Mouse (Mus musculus) regulatory T cell (primary cell): Measurements from ENCODE around the gene Hdac4.

Experiments
- in situ Hi-C: fragments of 300-600 bp; cut with MboI, MseI; formaldehyde crosslinking; loops from one replicate; pipeline ENCODE4 v1.15.1; 2025; ENCODE audit warnings: high pct_unique_total_duplicates

Hdac4 gene

DNA sequence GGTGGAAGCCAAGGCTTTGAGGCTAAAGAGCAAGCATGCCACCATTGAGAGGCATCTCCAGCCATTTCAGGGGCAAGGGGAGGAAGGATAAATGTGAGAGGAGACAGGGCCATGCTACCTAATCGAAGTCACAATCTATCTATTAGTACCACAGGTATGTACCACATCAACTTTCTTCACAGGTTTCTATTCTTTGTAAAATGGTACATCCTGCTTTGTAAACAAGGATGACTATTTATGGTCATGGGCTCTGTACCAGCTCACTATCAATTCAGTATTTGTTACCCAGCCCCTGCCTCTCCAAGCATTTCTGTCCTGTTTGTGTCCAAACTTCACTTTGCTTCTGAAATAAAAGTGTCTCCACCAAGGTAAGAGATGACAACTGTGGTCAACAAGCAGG lies 92.7 kb downstream of the Hdac4 start:
- in situ Hi-C loops: no loop called here

DNA sequence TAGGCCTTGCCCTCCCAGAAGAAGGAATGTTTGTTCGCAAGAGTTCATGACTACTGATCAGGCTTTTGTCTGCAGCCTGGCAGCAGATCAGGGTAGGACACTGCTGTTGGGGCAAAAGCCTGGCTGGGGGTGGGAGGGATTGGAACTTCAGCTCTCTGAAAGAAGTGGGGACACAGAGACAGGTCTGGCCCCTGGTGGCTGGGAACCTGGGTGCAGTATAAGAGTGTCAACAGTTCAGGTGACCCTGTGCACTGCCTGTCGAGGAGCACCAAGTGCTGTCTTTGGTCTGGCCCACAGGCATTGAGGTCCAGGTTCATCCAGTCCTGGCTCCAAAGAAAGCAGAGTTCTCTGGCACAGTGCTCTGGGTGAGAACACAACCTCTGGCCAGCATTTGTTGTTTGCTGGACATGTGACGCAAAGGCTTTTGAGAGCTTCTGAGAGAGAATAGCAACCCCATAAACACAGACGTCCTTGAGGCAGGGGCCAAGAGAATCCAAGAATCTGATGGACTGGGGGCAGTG lies 95.1 kb downstream of the Hdac4 start:
- in situ Hi-C loops: no loop called here

DNA sequence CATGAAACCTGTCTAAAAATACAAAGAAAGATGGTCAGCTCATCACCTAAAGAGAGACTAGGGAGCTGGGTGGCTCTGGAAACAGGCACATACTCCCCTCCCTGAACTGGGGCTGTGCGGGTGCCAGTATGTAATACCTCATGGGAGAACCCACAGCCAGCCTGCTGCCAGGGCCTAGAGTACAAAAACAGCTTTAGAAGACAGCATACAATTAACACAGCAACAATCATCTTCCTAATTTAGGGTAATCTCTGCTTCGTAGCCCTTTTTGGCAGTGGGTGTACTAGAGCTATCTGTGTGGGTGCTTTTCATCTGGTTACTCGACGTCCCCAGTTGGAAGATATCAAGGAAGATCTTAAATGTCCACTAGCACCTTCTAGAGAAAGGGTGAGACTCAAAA lies 95.5 kb downstream of the Hdac4 start:
- in situ Hi-C loops: no loop called here

DNA sequence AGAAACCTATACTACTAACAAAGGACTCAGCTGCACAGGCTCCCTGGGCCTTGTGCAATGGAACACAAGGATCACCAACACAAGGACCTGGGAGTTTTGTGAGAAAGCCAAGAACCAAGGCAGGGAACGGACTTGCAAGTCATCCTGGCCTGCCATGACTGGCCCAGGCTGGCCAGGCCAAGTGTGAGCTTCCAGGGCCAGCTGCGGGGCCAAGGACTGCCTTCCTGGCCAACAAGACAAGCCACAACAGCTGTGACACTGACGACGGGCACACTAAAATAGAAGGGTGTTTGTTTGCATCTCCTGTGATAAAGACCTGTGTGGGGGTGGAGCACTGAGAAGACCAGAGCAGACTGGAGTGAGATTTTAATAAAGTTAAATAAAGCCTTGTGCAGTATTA lies 96.0 kb downstream of the Hdac4 start:
- in situ Hi-C loops: no loop called here

DNA sequence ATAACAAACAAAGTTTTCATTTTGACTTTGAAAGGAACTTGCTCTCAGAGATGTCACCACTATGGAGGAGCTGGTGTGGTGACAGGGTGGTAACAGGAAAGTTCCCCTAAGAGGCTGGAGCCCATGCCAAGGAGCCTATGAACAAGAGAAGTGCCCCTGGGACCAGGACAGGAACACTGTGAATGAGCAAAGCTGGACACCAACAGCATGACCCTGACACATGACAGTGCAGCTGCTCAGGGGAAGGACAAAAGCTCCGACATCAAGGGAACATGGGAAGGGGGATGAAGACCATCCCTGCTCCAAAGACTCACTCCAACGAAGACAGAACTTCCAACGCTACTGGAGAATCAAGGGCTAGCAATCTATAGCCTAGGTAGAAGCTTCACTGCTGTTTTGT lies 97.0 kb downstream of the Hdac4 start:
- in situ Hi-C loops: no loop called here

DNA sequence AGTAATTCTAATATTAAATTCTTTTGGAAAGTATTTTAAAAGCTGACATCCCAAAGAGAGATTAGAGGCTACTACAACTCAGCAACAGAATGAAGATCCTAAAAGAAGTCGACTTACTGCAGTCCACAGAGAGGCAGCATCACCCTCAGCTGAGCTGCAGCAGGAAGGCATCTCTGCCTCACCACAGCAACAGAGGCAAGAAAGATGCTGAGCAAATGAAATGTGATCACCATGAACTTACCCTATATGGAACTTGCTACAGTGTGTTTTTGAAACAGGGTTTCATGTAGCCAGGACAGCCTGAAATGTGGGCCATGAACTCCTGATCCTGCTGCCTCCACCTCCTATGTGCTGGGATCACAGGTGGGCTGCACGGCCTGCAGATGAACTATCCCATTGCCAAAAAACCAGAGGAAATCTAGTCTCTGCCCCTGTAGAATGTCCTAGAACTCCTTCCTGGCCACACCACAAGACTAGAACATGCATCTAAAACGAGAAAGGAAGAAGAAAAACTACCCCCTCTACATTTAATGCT lies 98.4 kb downstream of the Hdac4 start:
- in situ Hi-C loops: no loop called here

DNA sequence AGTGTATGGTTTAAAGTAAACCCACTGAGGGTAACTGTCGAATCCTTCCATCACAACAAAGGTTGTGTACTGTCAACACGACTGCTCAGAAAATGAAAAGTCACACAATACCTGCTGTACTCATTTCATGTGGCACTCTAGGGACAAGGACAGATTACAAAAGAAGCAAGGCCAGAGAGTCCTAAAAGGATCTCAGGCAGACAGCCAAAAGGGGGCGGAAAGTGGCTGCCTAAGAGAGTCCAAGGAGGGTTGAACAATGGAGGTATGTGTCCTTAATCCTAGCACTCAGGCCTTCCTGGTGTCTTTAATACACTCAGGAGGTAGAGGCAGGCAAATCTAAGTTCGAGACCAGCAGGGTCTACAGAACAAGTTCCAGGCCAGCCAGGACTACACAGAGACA lies 103.2 kb downstream of the Hdac4 start:
- in situ Hi-C loops: no loop called here

DNA sequence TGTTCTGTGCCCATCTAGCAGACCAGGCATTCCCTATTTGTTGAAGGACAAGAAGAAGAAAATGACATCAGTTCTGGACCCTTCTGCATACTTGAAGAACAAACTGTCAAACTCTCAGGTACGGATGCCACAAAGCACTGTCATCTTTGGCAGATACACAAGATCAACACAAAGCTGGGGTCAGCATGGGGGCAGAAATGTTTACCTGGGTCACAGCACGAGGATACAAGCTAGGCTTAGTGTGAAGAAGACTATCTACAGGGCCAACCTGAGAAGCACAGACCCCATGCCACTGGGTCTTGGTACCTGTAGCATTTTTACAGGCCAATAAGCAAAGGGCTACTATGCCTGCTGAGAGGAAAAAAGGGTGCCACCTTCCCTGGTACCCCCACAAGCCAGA lies 107.7 kb downstream of the Hdac4 start:
- in situ Hi-C loops: no loop called here

DNA sequence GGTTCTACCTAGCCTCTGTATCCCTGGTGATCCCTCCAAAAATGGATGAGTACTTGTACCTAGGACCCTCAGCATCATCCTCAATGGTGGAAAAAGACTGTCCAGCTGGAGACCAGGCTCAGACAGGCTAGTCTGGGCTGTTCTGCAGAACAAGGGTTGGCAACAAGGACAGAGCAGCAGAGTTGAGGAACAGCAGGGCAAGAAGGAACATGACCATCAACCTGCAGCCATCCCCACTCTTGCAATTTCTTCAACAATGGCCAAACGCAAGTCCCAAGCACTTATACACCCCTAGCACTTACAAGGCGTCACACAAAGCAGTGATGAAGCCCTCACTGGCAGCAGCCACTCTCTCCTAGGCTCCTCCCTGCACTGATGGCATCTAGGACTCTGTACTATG lies 108.2 kb downstream of the Hdac4 start:
- in situ Hi-C loops: no loop called here

DNA sequence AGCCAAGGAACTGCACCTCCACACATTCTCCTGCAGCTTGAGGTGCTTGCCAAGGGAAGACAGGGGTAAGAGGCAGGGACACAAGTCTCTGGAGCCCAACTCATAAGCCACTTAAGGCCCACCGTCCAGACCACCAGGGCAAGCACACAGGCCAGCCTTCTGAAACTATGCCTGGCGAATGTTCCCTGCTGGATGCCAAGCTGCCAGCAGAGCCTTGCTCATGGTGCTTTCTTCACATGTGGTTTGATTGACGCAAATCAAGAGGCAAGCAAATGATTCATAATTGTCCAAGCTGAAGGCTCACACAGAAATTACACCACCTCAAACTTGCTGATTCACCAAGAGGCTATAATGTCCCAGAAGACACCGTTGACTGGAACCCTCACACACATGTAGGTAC lies 108.7 kb downstream of the Hdac4 start:
- in situ Hi-C loops: no loop called here

DNA sequence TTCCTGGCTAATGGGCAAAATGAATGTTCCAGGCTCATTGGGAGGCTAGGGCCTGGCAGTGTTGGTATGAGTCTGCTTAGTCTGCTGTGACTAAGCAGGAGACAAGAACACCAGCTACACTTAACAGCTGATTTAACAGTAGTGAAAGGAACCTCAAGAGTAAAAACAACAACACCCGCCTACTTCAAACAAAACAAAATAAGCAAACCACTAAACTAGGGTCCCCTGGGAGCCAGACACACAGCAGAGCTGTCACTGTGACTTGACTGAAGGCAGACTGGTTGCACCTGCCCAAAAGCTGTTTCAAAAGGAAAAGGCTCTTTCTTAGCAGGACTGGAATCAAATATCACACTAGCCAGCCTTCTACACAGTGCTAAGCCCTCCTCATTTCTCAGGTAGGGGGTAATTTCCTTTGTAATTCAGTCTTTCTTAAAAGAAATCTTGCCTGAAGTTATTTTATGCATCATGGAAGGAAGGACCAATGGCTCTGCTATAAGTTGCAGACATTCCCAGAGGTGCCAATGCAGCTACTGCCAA lies 109.2 kb downstream of the Hdac4 start:
- in situ Hi-C loops: no loop called here

DNA sequence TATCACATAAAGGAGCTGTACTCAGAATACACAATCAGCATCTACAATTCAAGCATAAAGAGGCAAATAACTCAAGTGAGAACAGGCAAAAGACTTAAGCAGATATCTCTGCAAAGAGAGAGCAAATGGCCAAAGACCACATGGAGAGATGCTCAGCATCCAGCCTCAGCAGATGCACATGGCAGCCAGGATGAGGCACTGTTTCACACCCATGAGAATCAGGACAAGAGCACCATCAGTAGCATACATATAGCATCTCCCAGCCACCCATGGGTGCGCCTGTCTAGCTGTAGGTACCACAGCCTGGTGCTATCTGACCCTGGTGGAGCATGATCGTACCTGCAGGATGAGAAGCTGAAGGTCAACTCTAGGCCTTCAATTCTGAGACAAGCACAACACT lies 110.8 kb downstream of the Hdac4 start:
- in situ Hi-C loops: no loop called here

DNA sequence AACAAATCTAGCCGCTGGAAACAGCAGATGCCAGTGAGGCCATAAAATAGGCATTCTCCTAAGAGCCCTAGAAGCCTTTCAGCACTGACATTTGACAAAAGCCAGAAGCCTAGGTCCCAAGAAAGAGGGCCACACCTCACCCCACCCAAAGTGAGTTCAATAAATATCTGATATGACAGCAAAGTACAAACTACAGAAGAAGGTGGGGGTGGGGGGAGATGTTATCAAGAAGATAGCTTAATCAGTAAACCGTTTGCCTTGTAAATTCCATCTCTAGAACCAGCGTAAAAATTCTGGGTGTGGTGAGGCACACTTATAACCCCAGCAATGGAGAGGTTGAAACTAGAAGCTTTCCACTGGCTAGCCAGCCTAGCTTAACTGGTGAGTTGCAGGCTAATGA lies 111.5 kb downstream of the Hdac4 start:
- in situ Hi-C loops: no loop called here

DNA sequence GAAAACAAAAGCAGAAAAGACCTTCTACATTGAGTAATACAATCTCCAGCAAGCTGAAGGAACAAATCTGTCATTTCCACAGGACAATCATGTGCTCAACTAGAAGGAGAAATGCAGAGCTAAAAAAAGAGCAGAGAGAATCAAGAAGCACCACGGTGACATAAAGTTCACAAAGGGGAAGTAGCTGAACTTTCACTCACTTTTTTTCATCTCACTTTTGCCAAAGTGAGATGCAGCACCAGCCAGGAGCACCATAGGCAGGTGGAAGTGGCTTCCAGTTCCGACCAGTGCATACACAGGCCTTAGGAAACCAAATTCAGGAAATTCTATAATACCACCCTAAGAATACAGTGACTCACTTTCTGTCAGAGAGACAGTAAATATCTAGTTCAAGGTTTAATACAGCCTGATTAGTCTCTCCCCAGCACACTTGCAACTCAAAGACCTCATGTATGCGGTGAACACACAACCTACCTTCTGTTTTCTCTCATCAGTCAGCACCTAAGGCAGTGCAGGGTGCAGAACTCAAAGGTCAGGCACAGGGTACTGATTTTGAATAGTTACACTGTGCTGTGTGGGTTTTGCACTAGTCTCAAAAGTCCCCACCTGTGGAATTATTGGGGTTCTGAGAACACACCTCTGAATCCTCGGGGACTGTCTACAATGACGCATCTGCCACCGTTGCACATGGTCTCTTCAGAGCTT lies 112.5 kb downstream of the Hdac4 start:
- in situ Hi-C loops: no loop called here

DNA sequence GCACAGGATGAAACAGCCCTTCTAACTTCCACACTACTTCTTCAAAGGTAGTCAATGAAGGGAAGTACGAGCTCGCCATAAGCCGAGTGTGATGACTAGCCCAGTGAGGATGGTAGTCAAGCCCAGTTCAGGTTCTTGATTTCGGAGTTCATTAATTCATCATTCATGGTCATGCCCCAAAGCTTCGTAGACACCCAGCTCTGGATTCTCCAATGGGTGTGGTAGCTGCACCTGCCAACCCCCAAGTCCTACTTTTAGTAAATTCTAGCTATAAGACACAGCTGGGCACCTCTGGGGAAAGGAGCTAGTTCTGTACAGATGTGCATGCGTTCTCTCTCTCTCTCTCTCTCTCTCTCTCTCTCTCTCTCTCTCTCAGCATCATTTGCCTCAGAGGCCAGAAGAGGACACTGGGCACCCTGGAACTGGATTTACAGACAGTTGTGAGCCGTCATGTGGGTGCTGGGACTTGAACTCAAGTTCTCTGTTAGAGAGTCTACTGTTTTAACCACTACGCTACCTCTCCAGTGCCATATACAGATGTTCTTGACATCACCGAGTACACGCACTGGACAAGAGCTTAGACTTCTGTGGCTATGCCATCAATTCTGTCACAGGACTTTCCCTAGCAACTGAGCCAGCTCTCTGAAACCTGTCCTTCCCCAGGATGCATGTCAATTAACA lies 113.2 kb downstream of the Hdac4 start:
- in situ Hi-C loops: no loop called here

DNA sequence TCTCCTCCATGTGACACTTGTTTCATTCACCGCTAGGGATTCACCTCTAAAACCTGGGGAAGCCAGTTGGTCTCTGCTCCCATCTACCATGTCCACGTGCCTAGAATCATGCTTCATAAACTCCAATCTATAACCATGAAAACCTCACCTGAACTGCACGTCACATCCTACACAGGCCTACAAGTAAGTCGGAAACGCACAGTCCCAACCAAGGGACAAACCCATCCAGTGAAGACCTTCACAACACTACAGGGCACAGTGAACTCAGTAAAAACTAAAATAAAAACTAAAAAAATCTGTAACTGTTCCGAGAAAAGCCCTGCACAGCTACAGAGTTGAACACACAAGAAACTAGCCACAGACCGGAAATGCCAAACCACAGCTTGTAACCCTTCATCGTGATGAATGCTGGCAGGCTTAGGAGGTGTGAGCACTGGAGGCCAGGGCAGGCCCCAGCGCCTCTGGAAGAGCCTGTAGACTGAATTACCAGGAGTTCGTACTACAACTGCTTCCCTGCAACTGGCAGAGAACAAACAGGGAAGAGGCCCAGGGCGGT lies 115.4 kb downstream of the Hdac4 start:
- in situ Hi-C loops: no loop called here

DNA sequence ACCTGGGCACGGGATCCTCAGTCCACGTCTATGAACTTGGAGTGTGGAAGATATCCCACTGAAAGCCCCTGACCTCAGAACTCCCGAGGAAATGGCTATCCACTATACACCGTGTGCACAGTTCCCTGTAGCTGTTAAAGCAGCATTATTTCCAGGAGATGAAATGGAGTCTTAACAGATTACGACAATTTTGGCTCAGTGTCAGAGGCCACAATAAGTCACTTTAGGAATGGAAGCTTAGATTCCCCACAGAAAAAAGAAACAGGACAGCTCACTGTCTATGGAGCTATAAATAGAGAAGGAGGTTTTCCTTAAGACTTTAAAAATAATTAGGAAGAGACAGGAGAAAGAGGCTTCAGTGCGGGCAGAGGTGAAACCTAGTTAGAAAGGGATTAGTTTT lies 120.2 kb downstream of the Hdac4 start:
- in situ Hi-C loops: no loop called here

DNA sequence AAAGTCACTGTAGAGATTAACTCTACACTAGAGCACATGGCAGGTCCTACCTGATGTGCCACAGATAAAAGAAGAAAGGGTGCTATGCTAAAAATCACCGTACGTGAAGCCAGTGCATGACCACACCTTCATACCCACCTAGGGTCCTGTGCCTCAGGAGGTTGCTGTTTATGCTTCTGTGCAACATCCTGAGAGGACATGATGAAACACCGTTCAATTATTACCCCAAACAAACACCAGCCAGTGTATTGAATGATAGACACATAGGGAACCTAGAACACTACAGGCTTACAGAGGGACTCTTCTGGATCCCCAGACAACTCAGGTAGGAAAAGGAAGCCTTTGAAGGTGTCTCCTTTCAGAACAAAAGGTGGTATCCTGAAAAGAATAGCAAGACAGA lies 120.8 kb downstream of the Hdac4 start:
- in situ Hi-C loops: no loop called here

DNA sequence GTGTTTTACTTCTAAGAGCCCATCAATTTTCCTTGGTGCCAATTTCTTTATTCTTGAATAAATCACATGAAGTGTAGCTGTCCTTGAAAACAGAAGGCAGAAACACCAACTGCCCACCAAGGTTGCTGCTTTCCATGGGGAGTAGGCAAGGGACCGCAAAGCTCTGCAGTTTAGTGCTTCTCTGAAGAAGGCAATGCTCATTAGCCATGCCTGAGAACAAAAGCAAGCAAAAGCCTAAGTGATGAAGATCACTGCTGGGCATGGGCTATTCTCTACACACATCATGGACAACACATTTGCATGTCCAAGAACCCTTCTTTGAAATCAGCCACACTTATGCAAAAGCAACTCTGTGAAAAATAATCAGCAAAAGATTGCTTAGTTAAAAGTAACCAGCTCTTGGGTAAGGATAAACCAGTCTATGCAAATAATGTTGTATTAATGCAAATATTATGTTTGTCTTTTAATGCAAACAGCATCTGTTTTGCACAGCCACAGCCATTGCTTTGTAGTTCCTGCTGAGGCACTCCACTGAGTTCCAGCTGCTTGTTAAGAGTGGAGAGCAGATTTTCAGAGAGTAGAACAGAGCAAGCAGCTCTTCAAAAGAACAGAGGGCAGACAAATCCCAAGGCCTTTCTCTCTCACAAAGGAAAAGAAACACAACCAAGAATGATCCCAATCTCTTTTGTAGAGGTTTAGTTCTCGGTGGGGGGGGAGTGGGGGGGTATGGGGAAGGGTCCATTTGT lies 125.4 kb downstream of the Hdac4 start:
- in situ Hi-C loops: no loop called here

DNA sequence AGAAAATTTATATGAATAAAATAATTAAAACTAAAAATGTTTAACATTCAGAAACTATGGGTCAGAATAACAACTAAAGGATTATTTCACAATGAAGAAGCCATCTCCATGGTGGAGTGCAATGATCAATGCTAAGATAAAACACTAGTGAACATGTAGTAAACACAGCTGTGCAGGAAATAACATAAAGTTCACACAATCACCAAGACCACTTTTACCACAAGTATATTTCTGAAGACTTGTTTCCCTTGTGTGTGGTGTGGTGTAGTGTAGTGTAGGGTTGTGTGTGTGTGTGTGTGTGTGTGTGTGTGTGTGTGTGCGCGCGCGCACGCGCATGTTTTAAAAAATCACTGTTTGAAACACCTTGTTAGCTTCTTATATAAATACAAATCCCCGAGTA lies 126.0 kb downstream of the Hdac4 start:
- in situ Hi-C loops: no loop called here

DNA sequence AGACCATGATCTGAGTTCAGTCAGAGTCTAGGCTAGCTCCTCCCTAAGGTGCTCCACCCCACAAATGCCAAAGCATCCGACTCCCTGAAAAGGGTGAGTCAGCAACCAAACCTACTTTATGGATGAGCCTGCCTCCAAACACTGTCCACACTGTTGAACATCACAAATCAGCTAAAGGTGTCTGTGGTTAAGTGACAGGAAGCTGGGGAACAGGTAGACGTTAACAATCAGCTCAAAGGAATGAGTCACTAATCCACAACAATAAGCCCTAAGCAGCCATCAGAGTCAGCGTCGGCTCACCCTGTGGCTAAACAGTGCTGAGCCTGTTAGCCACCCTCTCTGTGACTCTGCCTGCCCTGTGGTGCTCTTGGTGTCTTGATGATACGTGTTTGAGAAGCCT lies 131.2 kb downstream of the Hdac4 start:
- in situ Hi-C loops: loop anchor here (5.0 kb wide), 1 partner anchor 52 kb away; no protein-coding TSS in a partner anchor

DNA sequence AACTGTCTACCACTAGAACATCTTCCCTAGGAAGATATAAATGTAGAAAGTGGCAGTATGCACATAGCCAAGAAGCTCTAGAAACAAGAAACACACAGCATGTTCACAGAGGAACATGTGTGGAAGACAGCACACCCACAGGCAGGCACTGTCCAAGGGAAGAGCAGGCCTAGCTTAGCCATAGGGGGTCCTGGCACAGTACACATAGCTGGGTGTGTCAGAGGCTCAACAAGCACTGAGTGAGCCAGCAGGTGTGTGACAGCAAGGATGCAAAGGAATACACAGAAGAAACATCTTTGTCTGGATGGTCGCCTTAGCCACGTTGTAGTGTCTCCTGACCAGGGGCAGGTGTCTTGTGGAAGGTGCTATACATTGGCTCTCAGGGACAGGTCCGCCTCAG lies 132.2 kb downstream of the Hdac4 start:
- in situ Hi-C loops: loop anchor here (5.0 kb wide), 1 partner anchor 51 kb away; no protein-coding TSS in a partner anchor
